Mouse (Mus musculus) lung, embryonic 16.5 days (tissue): Measurements from ENCODE around the gene Atp5d. TPM values are rescaled to one million over a fixed set of nuclear protein-coding genes. Genes with fewer than 3 reads are reported as not detected.

Experiments
- ATAC-seq: fragments of 200-750 bp; cut with Nextera tagmentation; 2 replicates; pipeline ENCODE4 v1.8.0; 2017; ENCODE audit warnings: low read depth, mild to moderate bottlenecking, moderate library complexity
- H3K27ac ChIP-seq: fragments of 300-500 bp; sonication (generic); 2 replicates; pipeline ENCODE4 v1.5.1; 2014; ENCODE audit warnings: mild to moderate bottlenecking, control low read depth, low read length
- H3K27me3 ChIP-seq: fragments of 300-500 bp; sonication (generic); 2 replicates; pipeline ENCODE4 v1.6.1; 2014; ENCODE audit warnings: low read depth, low read length, mixed read lengths; ENCODE audit not compliant: control insufficient read depth, insufficient read depth
- H3K36me3 ChIP-seq: fragments of 300-500 bp; sonication (generic); 2 replicates; pipeline ENCODE4 v1.6.1; 2014; ENCODE audit warnings: low read length; ENCODE audit not compliant: control insufficient read depth, insufficient read depth
- H3K4me1 ChIP-seq: fragments of 300-500 bp; sonication (generic); replicated peaks from 2 replicates; pipeline ENCODE4 v1.6.1; 2014; ENCODE audit warnings: low read length, mixed read lengths; ENCODE audit not compliant: control insufficient read depth, insufficient read depth
- H3K4me2 ChIP-seq: fragments of 300-500 bp; sonication (generic); 2 replicates; pipeline ENCODE4 v1.6.1; 2014; ENCODE audit warnings: low read depth, low read length, control low read depth
- H3K4me3 ChIP-seq: fragments of 300-500 bp; sonication (generic); 2 replicates; pipeline ENCODE4 v1.5.1; 2014; ENCODE audit warnings: mild to moderate bottlenecking, low read length, control low read depth
- H3K9ac ChIP-seq: fragments of 300-500 bp; sonication (generic); 2 replicates; pipeline ENCODE4 v1.6.1; 2014; ENCODE audit warnings: low read length, control low read depth
- H3K9me3 ChIP-seq: fragments of 300-500 bp; sonication (generic); 2 replicates; pipeline ENCODE4 v1.6.1; 2016; ENCODE audit warnings: low read length; ENCODE audit not compliant: control insufficient read depth
- WGBS: fragments of 180-500 bp; shearing (Covaris S2); extraction: QIAGEN DNeasy Blood & Tissue Kit; methylation state at CpG from one replicate; pipeline ENCODE4 v1.1.7; 2014; 5-methylcytosine and 5-hydroxymethylcytosine counted together
- polyA plus RNA-seq: library from polyadenylated mRNA; unstranded; fragments of >200 nt; fragmentation: Nextera tagmentation; extraction: Ambion mirVana; gene quantifications from 2 replicates; pipeline ENCODE4 v1.2.1, GENCODE M21; 2015

Atp5d gene
- polyA plus RNA-seq, 1 experiment from 2014 or later: 534 TPM

GRCm38 (mm10) chr10:80154384-80154783 lies 16.0 kb downstream of the Atp5d start:
- peaks cover 78% of the 10 kb centered on the region for H3K4me1 ChIP-seq
- 80% methylated on average over 7 of the region's 7 CpGs for WGBS
- no peaks in the 10 kb centered on the region for H3K9me3 ChIP-seq
- no peaks in the 10 kb centered on the region for H3K27me3 ChIP-seq
- H3K36me3 ChIP-seq: peaks cover 48% of the 10 kb centered on the region
- H3K9ac ChIP-seq: no peak overlapping the region
- ATAC-seq: no peak
- H3K4me3 ChIP-seq: no peak overlapping the region
- no peak overlapping the region for H3K27ac ChIP-seq
- H3K4me2 ChIP-seq: no peak overlapping the region

GRCm38 (mm10) chr10:80155277-80155676 lies 16.8 kb downstream of the Atp5d start:
- ATAC-seq: no peak
- Histone ChIP-seq H3K36me3 (peaks cover 48% of the 10 kb centered on the region), H3K4me2 (no peak overlapping the region), H3K4me3 (no peak overlapping the region), H3K4me1 (peaks cover 82% of the 10 kb centered on the region), H3K9ac (no peak overlapping the region), H3K9me3 (no peaks in the 10 kb centered on the region), H3K27me3 (no peaks in the 10 kb centered on the region), H3K27ac (0 out of 2 replicates have a peak overlapping the region, but pooled peaks have one; percentile 73)
- 9% methylated on average over 1 of the region's 1 CpGs for WGBS

- Histone ChIP-seq H3K9ac (peak overlapping the region; percentile 22; the same call in 1 of the 2 replicates), H3K36me3 (peaks cover 48% of the 10 kb centered on the region), H3K27ac (peak overlapping the region; percentile 73), H3K4me1 (peaks cover 91% of the 10 kb centered on the region), H3K4me2 (no peak overlapping the region), H3K4me3 (no peak overlapping the region), H3K27me3 (no peaks in the 10 kb centered on the region), H3K9me3 (no peaks in the 10 kb centered on the region)
- no peak for ATAC-seq
- 72% methylated on average over 29 of the region's 29 CpGs for WGBS
These were observed 17.7 kb downstream of the Atp5d start for GRCm38 (mm10) chr10:80156002-80156751.

- Histone ChIP-seq H3K4me3 (no peak overlapping the region), H3K27me3 (no peaks in the 10 kb centered on the region), H3K27ac (peak overlapping the region; percentile 73), H3K9ac (peak overlapping the region; percentile 22; the same call in 1 of the 2 replicates), H3K9me3 (no peaks in the 10 kb centered on the region), H3K4me2 (no peak overlapping the region), H3K4me1 (peaks cover 94% of the 10 kb centered on the region), H3K36me3 (peaks cover 45% of the 10 kb centered on the region)
- whole genome bisulfite sequencing: 40% methylated on average over 7 of the region's 7 CpGs
- ATAC-seq: no peak
These were observed 18.3 kb downstream of the Atp5d start for GRCm38 (mm10) chr10:80156752-80157053.

DNA sequence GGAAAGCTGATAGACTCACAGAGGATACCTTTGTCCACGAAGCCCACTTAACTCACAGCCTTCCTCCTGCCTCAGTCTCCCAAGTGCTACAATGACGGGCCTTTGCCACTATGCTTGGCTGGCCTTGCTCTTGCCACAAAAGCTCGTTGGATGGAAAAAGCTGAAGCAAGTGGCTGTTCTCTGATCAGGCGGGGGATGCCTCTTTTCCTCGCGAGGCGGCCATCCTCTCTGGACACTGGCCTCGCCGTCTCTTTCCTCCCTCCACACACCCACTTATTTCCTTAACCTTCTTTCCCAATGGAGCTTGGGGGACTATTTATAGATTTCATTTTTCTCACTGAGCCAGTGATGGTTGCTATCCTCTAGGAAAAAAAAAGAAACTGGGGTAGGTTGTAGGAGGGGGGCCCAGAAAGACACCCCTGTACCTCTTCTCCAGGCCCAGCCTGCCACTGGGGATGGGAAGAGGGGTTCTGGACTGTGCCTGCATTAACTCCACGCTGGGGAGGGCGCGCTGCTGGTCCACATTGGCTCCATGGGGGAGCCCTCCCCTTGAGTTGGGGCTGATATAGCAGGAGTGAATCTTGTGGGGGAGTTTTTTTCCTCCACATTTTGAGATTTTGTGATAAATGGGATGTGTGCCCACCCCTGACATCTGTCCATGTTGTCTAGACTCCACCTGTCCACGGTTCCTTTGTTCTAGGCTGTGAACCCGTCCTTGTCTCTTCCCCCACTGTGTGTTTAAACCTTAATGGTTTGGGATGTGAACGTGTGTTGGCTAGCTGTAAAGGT lies 18.9 kb downstream of the Atp5d start:
- peaks cover 94% of the 10 kb centered on the region for H3K4me1 ChIP-seq
- H3K9ac ChIP-seq: peak overlapping the region; percentile 29; the same call in 1 of the 2 replicates
- H3K27ac ChIP-seq: peak overlapping the region; percentile 73
- ATAC-seq: no peak
- no peak overlapping the region for H3K4me3 ChIP-seq
- H3K36me3 ChIP-seq: peaks cover 43% of the 10 kb centered on the region
- WGBS: 46% methylated on average over 15 of the region's 15 CpGs
- no peak overlapping the region for H3K4me2 ChIP-seq
- H3K27me3 ChIP-seq: no peaks in the 10 kb centered on the region
- H3K9me3 ChIP-seq: no peaks in the 10 kb centered on the region

- Histone ChIP-seq H3K36me3 (peaks cover 40% of the 10 kb centered on the region), H3K27me3 (no peaks in the 10 kb centered on the region), H3K9ac (peak overlapping the region; percentile 49), H3K4me3 (no peak overlapping the region), H3K27ac (peak overlapping the region; percentile 95), H3K4me1 (peaks cover 92% of the 10 kb centered on the region), H3K4me2 (peak overlapping the region; percentile 76), H3K9me3 (no peaks in the 10 kb centered on the region)
- peak; percentile 5 for ATAC-seq
- 5% methylated on average over 18 of the region's 18 CpGs for WGBS
These were observed 20.0 kb downstream of the Atp5d start for GRCm38 (mm10) chr10:80158307-80158986.

DNA sequence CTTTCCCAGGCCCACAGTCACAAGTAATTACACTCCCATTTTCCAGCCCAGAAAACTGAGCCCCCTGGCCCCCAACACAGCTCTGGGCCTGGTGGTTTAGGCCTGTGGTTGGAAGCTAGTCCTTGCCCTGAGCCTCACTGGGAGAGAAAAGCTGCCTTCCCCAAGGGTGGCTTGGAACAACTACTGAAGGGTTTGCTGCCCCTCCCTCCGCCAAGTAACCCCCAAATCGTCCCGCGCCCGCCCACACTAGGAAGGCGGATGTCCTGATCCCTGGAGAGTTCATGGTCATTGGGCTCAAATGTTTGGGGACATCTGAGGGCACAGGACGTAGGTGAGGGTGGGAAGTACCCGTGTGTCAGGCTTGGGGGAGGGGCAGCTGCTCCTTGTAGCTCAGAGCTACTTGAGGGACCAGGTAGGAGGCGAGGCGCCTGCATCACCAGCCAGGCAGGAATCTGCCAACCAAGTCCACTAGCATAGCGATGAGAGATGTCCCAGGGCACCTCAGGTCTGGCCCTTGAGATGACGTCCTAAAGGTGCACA lies 20.7 kb downstream of the Atp5d start:
- WGBS: 6% methylated on average over 12 of the region's 12 CpGs
- H3K27me3 ChIP-seq: no peaks in the 10 kb centered on the region
- H3K9ac ChIP-seq: peak overlapping the region; percentile 60
- H3K27ac ChIP-seq: peak overlapping the region; percentile 95
- peak overlapping the region; percentile 50 for H3K4me3 ChIP-seq
- ATAC-seq: peak; percentile 1; the same call in 1 of the 2 replicates
- peak overlapping the region; percentile 76 for H3K4me2 ChIP-seq
- no peaks in the 10 kb centered on the region for H3K9me3 ChIP-seq
- peaks cover 90% of the 10 kb centered on the region for H3K4me1 ChIP-seq
- peaks cover 33% of the 10 kb centered on the region for H3K36me3 ChIP-seq

DNA sequence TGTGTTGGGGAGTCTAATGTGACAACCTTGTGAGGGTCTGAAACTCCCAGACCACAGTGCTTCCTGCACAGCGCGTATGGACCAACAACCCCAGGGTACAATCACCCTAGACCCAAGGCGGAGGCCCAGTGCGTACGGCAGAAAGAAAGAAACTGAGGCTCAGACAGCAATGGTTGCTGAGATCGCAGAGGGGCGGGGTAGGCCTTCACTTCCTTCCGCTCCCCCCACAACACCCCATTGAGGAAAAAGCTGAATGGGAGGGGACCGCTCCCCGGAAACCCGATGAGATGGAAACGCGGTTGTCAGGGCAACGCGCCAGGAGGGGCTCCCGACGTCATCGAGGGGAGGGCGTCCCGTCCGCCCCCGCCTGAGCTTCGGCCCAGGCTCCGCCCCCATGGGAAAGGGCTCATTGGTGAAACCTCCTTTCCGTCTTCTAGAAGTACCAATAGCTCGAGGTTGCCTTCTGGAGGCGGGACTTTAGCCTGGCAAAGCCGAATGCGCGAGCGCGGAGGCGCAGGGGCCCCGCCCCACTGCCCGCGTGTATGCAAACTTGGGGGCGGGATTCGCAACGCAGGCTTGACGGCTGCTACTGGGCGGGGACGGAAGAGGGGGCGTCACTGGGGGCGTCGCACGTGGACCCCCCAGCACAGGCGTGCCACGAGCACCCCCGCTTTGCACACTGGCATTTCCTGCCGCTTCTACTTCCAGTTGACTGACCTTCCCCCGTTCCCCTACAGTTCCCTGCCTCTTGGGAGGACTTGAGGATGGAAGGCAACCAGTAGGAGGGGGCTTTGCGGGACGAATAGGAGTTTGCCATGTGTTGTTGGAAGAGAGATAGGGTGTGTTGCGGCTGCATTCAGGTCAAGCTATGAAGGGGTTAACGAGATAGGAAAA lies 21.4 kb downstream of the Atp5d start:
- Histone ChIP-seq H3K4me3 (peak overlapping the region; percentile 50), H3K36me3 (peaks cover 26% of the 10 kb centered on the region), H3K27me3 (no peaks in the 10 kb centered on the region), H3K4me1 (peaks cover 91% of the 10 kb centered on the region), H3K4me2 (peak overlapping the region; percentile 76), H3K27ac (peak overlapping the region; percentile 99), H3K9me3 (no peaks in the 10 kb centered on the region), H3K9ac (peak overlapping the region; percentile 60)
- WGBS: under 1% methylated on average over 55 of the region's 55 CpGs
- ATAC-seq: peak; percentile 82
